In the genomic region with DNA sequence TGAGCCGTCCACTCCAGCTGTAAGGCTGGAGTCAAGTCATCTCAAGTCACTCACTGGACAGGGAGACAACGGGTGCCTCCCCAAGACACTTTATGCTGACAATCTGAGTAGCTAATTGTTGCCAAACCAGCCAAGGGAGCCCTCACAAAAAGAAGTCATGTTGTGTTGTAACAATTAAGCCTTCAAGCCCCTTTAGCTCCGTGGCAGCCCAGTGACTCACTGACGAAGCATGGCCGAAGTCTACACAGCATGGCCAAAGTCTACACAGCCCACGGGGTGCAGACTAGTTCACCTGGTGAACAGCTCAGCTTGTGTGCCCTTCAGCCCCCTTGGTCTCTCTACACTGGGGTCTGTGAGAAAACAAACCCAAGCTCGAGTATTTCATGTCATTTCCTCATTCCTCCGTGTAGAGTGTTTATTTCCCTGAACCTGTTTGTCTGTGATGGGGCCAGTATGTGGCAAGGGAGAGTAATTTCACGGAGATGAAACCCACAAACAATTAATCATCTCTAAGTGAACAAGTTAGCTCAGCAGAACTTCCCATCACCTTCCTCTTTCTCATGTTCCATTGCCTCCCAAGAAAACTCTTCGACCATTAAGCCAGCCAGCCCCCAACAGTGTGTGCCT, we compare ENCODE assay signal across 22 mouse cellular contexts. TPM values are rescaled to one million over a fixed set of nuclear protein-coding genes. Genes with fewer than 3 reads are reported as not detected.
DNase-seq lines count a peak whose midpoint lies in the region; ATAC-seq and TF ChIP-seq lines count a peak whose summit lies in the region.
"Had no signal": no experiment of that assay in that cellular context is flagged by ENCODE, and none has a peak within 500 bp of the region (broad histone marks: within the 10 kb centered on the region; RNA-seq: fewer than 3 reads in every experiment).

No protein-coding gene starts in this region.

- TF ChIP-seq EP300 in heart, adult 2 months (IDR thresholded peaks at IDR 0.05; ENCODE audit: insufficient read depth, low read depth, low read length): no peak

- TF ChIP-seq CTCF in heart, adult 2 months (IDR thresholded peaks at IDR 0.05): no peak
- no peak for TF ChIP-seq CTCF in bone marrow macrophage, adult 2 months (IDR thresholded peaks at IDR 0.05; ENCODE audit: low read depth, low read length)

- no peaks in the 10 kb centered on the region for H3K36me3 ChIP-seq in heart, adult 2 months (ENCODE audit: control insufficient read depth, insufficient read depth, low read length)
- H3K36me3 ChIP-seq: embryonic facial prominence, embryonic 12.5 days; heart, embryonic 10.5 days; limb, embryonic 12.5 days; neural tube, embryonic 12.5 days had no signal

- H3K79me2 ChIP-seq in heart, adult 2 months (replicated peaks; ENCODE audit: control insufficient read depth, insufficient read depth, low read length): no peaks in the 10 kb centered on the region

- H3K27me3 ChIP-seq in heart, adult 2 months (ENCODE audit: control insufficient read depth, insufficient read depth, low read length): no peaks in the 10 kb centered on the region
- H3K27me3 ChIP-seq: embryonic facial prominence, embryonic 12.5 days; limb, embryonic 12.5 days; neural tube, embryonic 12.5 days had no signal

- peaks cover 15% of the 10 kb centered on the region for H3K4me1 ChIP-seq in heart, adult 2 months (ENCODE audit: control insufficient read depth, insufficient read depth, low read length)
- H3K4me1 ChIP-seq in bone marrow macrophage, adult 2 months (ENCODE audit: control insufficient read depth, insufficient read depth, low read length): peaks cover 19% of the 10 kb centered on the region
- H3K4me1 ChIP-seq: embryonic facial prominence, embryonic 12.5 days; limb, embryonic 12.5 days; neural tube, embryonic 12.5 days had no signal

- TF ChIP-seq POLR2A in heart, adult 2 months (IDR thresholded peaks at IDR 0.05; ENCODE audit: insufficient read depth, low read depth, low read length): no peak
- no peak for TF ChIP-seq POLR2A in bone marrow macrophage, adult 2 months (IDR thresholded peaks at IDR 0.05; ENCODE audit: borderline replicate concordance, low read depth, low read length)

- H3K4me3 ChIP-seq in heart, adult 2 months: no peak overlapping the region
- peak overlapping the region; percentile 15; the same call in 1 of the 2 replicates for H3K4me3 ChIP-seq in bone marrow macrophage, adult 2 months (ENCODE audit: insufficient read depth, low read length)
- H3K4me3 ChIP-seq: embryonic facial prominence, embryonic 12.5 days; heart, embryonic 10.5 days; limb, embryonic 12.5 days; neural tube, embryonic 12.5 days had no signal

- intact Hi-C loops in heart, adult 2 months (cut with DNase I): loop anchor here (10.0 kb wide), 1 partner anchor 358 kb away; no protein-coding TSS in a partner anchor
- intact Hi-C loops in heart, postnatal 14 days (cut with DNase I): loop anchor here (1.0 to 2.0 kb wide), 2 partner anchors 87 to 130 kb away; no protein-coding TSS in a partner anchor

- H3K27ac ChIP-seq in heart, adult 2 months: peak overlapping the region; percentile 47
- peak overlapping the region; percentile 19; the same call in 1 of the 2 replicates for H3K27ac ChIP-seq in bone marrow macrophage, adult 2 months (ENCODE audit: insufficient read depth, low read depth, low read length)
- H3K27ac ChIP-seq: embryonic facial prominence, embryonic 12.5 days; heart, embryonic 10.5 days; limb, embryonic 12.5 days; neural tube, embryonic 12.5 days had no signal

- ATAC-seq in megakaryocyte, adult 5-6 weeks (ENCODE audit: poor library complexity, severe bottlenecking): peak; percentile 33; the same call in 1 of the 2 replicates
- ATAC-seq in activated CD4-positive, CD25-positive, alpha-beta regulatory T cell, adult 4 months: no peak
- ATAC-seq: forebrain, postnatal 0 days; hindbrain, embryonic 16.5 days had no signal

- no peak for DNase-seq in heart, adult 2 months
- DNase-seq in heart, postnatal 14 days: no peak
- peak; percentile 55 for DNase-seq in 3134 (ENCODE audit: extremely low read depth, insufficient read length, low spot score)
- DNase-seq in embryo, embryonic 10 days (ENCODE audit: low spot score): no peak
- no peak for DNase-seq in right cerebral cortex, adult 18-20 months
- DNase-seq: cerebellum, adult 11-12 months; forebrain, postnatal 0 days; heart, postnatal 10 days; kidney, adult 8-10 months; kidney, postnatal 36 days; layer of hippocampus, adult 9-11 months; lung, embryonic 14.5 days; right cerebral cortex, postnatal 25 days; thymus, postnatal 36 days had no signal

- WGBS in heart, adult 2 months: 78% methylated on average over 10 of the region's 10 CpGs

- no peak overlapping the region for H3K9ac ChIP-seq in heart, adult 2 months (ENCODE audit: low read depth, low read length)
- H3K9ac ChIP-seq: embryonic facial prominence, embryonic 12.5 days; forebrain, postnatal 0 days; limb, embryonic 12.5 days; lung, embryonic 14.5 days; neural tube, embryonic 12.5 days had no signal

RNA-seq across cellular contexts. Expression of gene Lta4h, which starts 30.3 kb away (rescaled TPM):
- total RNA-seq in heart, adult 2 months (2021): 10 to 100 TPM; 31.1 to 36.1 TPM
- polyA plus RNA-seq in heart, adult 2 months (2012; rRNA removed): 25.5 and 30.5 TPM in 2 replicates
- total RNA-seq in heart, postnatal 14 days (2021): 10 to 100 TPM; 41.6 to 46.0 TPM
- polyA plus RNA-seq in bone marrow macrophage, adult 2 months (2012; ENCODE audit: insufficient read depth, insufficient read length, missing spikeins): 81.4 and 93.4 TPM in 2 replicates
- total RNA-seq in megakaryocyte, adult 5-6 weeks (2015): 297 and 307 TPM in 2 replicates
- 232 and 285 TPM in 2 replicates for total RNA-seq in megakaryocyte, adult 5-6 weeks (2017)
- 100 to 1,000 TPM; 159 to 218 TPM for polyA plus RNA-seq in activated CD4-positive, CD25-positive, alpha-beta regulatory T cell, adult 4 months (2017; shearing (Covaris generic))

Comparison
In these comparisons a context has a peak if more than half of its experiments do, and no peak if none do; other contexts are left out.
1. RNA of gene Lta4h, which starts 30.3 kb away (total RNA-seq): 232 to 307 TPM in megakaryocyte, adult 5-6 weeks; 41.6 to 46.0 TPM in heart, postnatal 14 days and 31.1 to 36.1 TPM in heart, adult 2 months; every median in the first group is over 4 times any median in the second.